Mouse (Mus musculus) olfactory bulb, adult 2 months (tissue): ENCODE data around the gene Tbc1d2b.

Source experiments
- CTCF ChIP-seq: fragments of 200-500 bp; IDR thresholded peaks from 2 replicates; pipeline ENCODE4 v1.5.1; 2012; ENCODE audit warnings: low read depth, mild to moderate bottlenecking, low read length, moderate library complexity; ENCODE audit not compliant: insufficient read depth
- POLR2A ChIP-seq: fragments of 200-500 bp; IDR thresholded peaks from 2 replicates; pipeline ENCODE4 v1.6.1; 2012; ENCODE audit warnings: mild to moderate bottlenecking, low read depth, low read length, moderate library complexity; ENCODE audit not compliant: insufficient read depth

- TF ChIP-seq CTCF (no peak), POLR2A (no peak)
These were observed 62.8 kb downstream of the Tbc1d2b start for GRCm38 (mm10) chr9:90207808-90208207.
